27 mouse cellular contexts compared by ENCODE assay signal in the genomic region with DNA sequence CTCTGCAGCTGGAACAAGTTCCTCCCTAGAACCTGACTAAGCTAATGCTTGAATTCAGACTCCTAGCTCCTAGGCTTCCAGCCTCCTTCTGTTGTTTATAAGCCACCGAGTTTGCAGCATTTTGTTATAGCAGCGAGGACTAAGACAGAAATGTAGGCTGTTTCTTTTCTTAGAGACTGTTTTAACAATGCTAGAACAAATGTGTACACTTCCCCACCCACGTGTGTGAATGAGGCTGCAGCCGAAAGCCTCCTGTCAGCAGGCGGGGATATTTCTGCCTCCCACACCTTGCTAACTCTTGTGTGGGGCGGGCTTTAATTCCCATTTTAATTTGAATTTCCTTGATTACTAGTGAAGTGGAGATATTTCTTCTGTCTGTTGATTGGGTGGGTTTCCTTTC.
A peak's percentile ranks its signal among the peaks of the same experiment; 100 is the strongest.
DNase-seq lines count a peak whose midpoint lies in the region; ATAC-seq and TF ChIP-seq lines count a peak whose summit lies in the region.
"Had no signal": no experiment of that assay in that cellular context is flagged by ENCODE, and none has a peak within 500 bp of the region (broad histone marks: within the 10 kb centered on the region; RNA-seq: fewer than 3 reads in every experiment).

No protein-coding gene starts in this region.

- 68% methylated on average over 6 of the region's 6 CpGs for WGBS in heart, embryonic 10.5 days
- 62% methylated on average over 6 of the region's 6 CpGs for WGBS in lung, adult 2 months
- WGBS in midbrain, embryonic 13.5 days: 86% methylated on average over 6 of the region's 6 CpGs

- ATAC-seq in midbrain, embryonic 13.5 days: no peak
- ATAC-seq: CD4-positive, CD25-positive, alpha-beta regulatory T cell, adult 4 months; forebrain, embryonic 13.5 days; inflammation-experienced regulatory T-cells, adult 6 months; lung, postnatal 0 days had no signal

- peaks cover 4% of the 10 kb centered on the region; the same call in 1 of the 2 replicates for H3K4me1 ChIP-seq in heart, embryonic 10.5 days
- H3K4me1 ChIP-seq in lung, adult 2 months (ENCODE audit: control insufficient read depth, insufficient read depth, low read length): no peaks in the 10 kb centered on the region
- H3K4me1 ChIP-seq in midbrain, embryonic 13.5 days (replicated peaks): no peaks in the 10 kb centered on the region
- H3K4me1 ChIP-seq: forebrain, embryonic 13.5 days; heart, embryonic 15.5 days; liver, embryonic 15.5 days; midbrain, embryonic 10.5 days; neural tube, embryonic 15.5 days had no signal

- H3K27ac ChIP-seq in heart, embryonic 10.5 days: no peak overlapping the region
- H3K27ac ChIP-seq in midbrain, embryonic 13.5 days: no peak overlapping the region
- H3K27ac ChIP-seq: forebrain, embryonic 13.5 days; heart, adult 2 months; heart, embryonic 15.5 days; hindbrain, embryonic 14.5 days; limb, embryonic 10.5 days; liver, embryonic 15.5 days; midbrain, embryonic 10.5 days; neural tube, embryonic 15.5 days had no signal

- intact Hi-C loops in heart, postnatal 36 days (cut with DNase I): no loop called here
- intact Hi-C loops in left cerebral cortex, postnatal 25 days (cut with DNase I): loop anchor here (1.0 kb wide), 2 partner anchors 20 to 61 kb away; no protein-coding TSS in a partner anchor

- no peaks in the 10 kb centered on the region for H3K36me3 ChIP-seq in heart, embryonic 10.5 days
- no peaks in the 10 kb centered on the region for H3K36me3 ChIP-seq in midbrain, embryonic 13.5 days
- H3K36me3 ChIP-seq: heart, embryonic 15.5 days; limb, embryonic 10.5 days; liver, embryonic 15.5 days; midbrain, embryonic 10.5 days; neural tube, embryonic 15.5 days had no signal

- peak; percentile 45 for DNase-seq in heart, embryonic 10.5 days (ENCODE audit: low spot score)
- DNase-seq in heart, postnatal 36 days: no peak
- DNase-seq in right cerebral cortex, adult 18-20 months: peak; percentile 81
- DNase-seq in right cerebral cortex, postnatal 4 days: no peak
- DNase-seq in left cerebral cortex, postnatal 25 days (ENCODE audit: low spot score in 2 of 2): peak; percentile 57 to 94
- peak; percentile 82 for DNase-seq in telencephalon, adult 2 months (ENCODE audit: low read depth, low spot score)
- no peak for DNase-seq in lung, adult 2 months
- DNase-seq: adrenal gland, postnatal 14 days; cerebellum, adult 8-10 months; gastrocnemius, postnatal 25 days; heart, adult 2 months; heart, postnatal 4 days; kidney, adult 18-20 months; liver; spleen, adult 18-20 months; thymus, postnatal 14 days had no signal

- H3K27me3 ChIP-seq in heart, embryonic 10.5 days (ENCODE audit: insufficient read depth, poor library complexity, severe bottlenecking): no peaks in the 10 kb centered on the region
- H3K27me3 ChIP-seq in midbrain, embryonic 13.5 days: no peaks in the 10 kb centered on the region
- H3K27me3 ChIP-seq: forebrain, embryonic 13.5 days; heart, embryonic 15.5 days; liver, embryonic 15.5 days; neural tube, embryonic 15.5 days had no signal

- no peaks in the 10 kb centered on the region for H3K9me3 ChIP-seq in heart, embryonic 10.5 days
- H3K9me3 ChIP-seq in midbrain, embryonic 13.5 days: no peaks in the 10 kb centered on the region
- H3K9me3 ChIP-seq: forebrain, embryonic 13.5 days; heart, embryonic 15.5 days; limb, embryonic 10.5 days; liver, embryonic 15.5 days; midbrain, embryonic 10.5 days; neural tube, embryonic 15.5 days had no signal

- no peak for TF ChIP-seq CTCF in lung, adult 2 months (IDR thresholded peaks at IDR 0.05; ENCODE audit: insufficient read depth, low read length)

- H3K4me3 ChIP-seq in heart, embryonic 10.5 days: no peak overlapping the region
- no peak overlapping the region for H3K4me3 ChIP-seq in lung, adult 2 months (replicated peaks; ENCODE audit: extremely low read depth, low read depth, low read length)
- H3K4me3 ChIP-seq in midbrain, embryonic 13.5 days (replicated peaks): no peak overlapping the region
- H3K4me3 ChIP-seq: forebrain, embryonic 13.5 days; heart, adult 2 months; heart, embryonic 15.5 days; limb, embryonic 10.5 days; liver, embryonic 15.5 days; midbrain, embryonic 10.5 days; neural tube, embryonic 15.5 days had no signal

- no peak overlapping the region for H3K9ac ChIP-seq in midbrain, embryonic 13.5 days (replicated peaks)
- H3K9ac ChIP-seq: forebrain, embryonic 13.5 days; heart, embryonic 15.5 days; hindbrain, embryonic 14.5 days; liver, embryonic 15.5 days; neural tube, embryonic 15.5 days had no signal

- TF ChIP-seq POLR2A in lung, adult 2 months (IDR thresholded peaks at IDR 0.05; ENCODE audit: borderline replicate concordance, extremely low read depth, low read depth, low read length): no peak

- H3K4me2 ChIP-seq in midbrain, embryonic 13.5 days (replicated peaks): no peak overlapping the region
- H3K4me2 ChIP-seq: forebrain, embryonic 13.5 days; heart, embryonic 15.5 days; hindbrain, embryonic 14.5 days; liver, embryonic 15.5 days; neural tube, embryonic 15.5 days had no signal

Comparison
In these comparisons a context has a peak if more than half of its experiments do, and no peak if none do; other contexts are left out.
1. DNase-seq: peak in heart, embryonic 10.5 days (single experiment), right cerebral cortex, adult 18-20 months (single experiment), left cerebral cortex, postnatal 25 days (2 of 2) and telencephalon, adult 2 months (single experiment); none in heart, postnatal 36 days (0 of 2), right cerebral cortex, postnatal 4 days (single experiment) and lung, adult 2 months (single experiment).